Mouse (Mus musculus): ENCODE results near the gene Nsmce3.

DNA sequence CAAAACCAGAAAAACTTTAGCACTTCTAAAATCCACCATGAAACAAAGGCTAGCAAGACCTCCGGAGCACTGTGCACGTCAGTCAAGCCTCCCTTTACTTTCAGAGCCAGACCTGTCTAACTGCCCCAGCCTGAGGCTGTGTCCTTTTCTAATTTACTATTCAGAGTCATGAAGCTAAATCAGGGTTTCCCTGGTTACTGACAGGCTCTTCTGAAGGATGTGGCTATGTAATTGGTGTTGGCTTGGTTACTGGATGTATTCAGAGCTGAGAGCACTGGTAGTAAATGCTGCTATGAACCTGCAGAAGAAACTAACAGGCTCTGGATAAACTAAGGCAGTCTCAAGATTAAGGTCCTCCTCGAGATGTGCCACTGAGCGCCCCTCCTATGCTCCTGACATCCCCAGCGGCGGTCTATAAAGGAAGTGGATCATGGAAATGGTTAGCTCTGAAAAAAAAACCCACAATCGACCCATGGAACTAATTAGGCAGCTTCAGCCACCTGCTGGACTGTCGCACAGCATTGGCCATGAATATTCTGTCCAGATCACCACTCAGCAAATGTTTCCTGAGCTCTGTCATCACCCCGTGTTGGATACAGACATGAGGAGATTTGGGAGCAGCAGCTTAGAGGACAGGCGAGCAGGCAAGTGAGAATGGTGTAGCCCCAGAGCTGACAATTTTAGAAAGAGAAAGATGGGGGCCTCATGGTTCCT is 31.7 kb downstream of the Nsmce3 start:
- TF ChIP-seq CTCF (IDR thresholded peaks at IDR 0.05; ENCODE audit: extremely low read depth, insufficient read length, insufficient replicate concordance, low read depth, low read length): no peak
- no peak for TF ChIP-seq POLR2A (IDR thresholded peaks at IDR 0.05; ENCODE audit: low read depth, low read length)

All from small intestine, adult 2 months (tissue).